Mouse (Mus musculus) MEL (cell line): ENCODE measurements around the gene Klhl12.

Source experiments
- CHD1 ChIP-seq: IDR thresholded peaks from 2 replicates; pipeline ENCODE4 v1.6.1; 2012; ENCODE audit warnings: low read depth, mild to moderate bottlenecking, inconsistent platforms, low read length, improper control_type of control experiment
- CHD2 ChIP-seq: IDR thresholded peaks from 2 replicates; pipeline ENCODE4 v1.6.1; 2011; ENCODE audit warnings: low read length, improper control_type of control experiment
- CTCF ChIP-seq, 3 experiments: IDR thresholded peaks in 2 of 3; conservative IDR thresholded peaks in 1 of 3; 2 replicates each; pipeline ENCODE4 v1.5.1; 2011 to 2012; ENCODE audit warnings: low read length in 3 of 3, low read depth in 2 of 3, mild to moderate bottlenecking in 2 of 3, improper control_type of control experiment in 1 of 3, inconsistent platforms in 1 of 3, mixed read lengths in 1 of 3, moderate library complexity in 1 of 3; ENCODE audit not compliant: control insufficient read depth in 1 of 3, insufficient read depth in 1 of 3, poor library complexity in 1 of 3, severe bottlenecking in 1 of 3
- ETS1 ChIP-seq: IDR thresholded peaks from 2 replicates; pipeline ENCODE4 v1.6.1; 2012; ENCODE audit warnings: low read depth, mild to moderate bottlenecking, inconsistent platforms, low read length, improper control_type of control experiment, moderate library complexity
- MAX ChIP-seq: IDR thresholded peaks from 2 replicates; pipeline ENCODE4 v1.6.1; 2011; ENCODE audit warnings: low read length, improper control_type of control experiment
- POLR2A ChIP-seq, 2 experiments: IDR thresholded peaks; 2 replicates each; pipeline ENCODE4 v1.6.1; 2011 to 2012; ENCODE audit warnings: low read length in 2 of 2, mild to moderate bottlenecking in 2 of 2, control low read depth in 1 of 2, improper control_type of control experiment in 1 of 2, low read depth in 1 of 2, moderate library complexity in 1 of 2; ENCODE audit not compliant: control insufficient read depth in 1 of 2, insufficient read depth in 1 of 2, poor library complexity in 1 of 2
- POLR2AphosphoS2 ChIP-seq: IDR thresholded peaks from 2 replicates; pipeline ENCODE4 v1.6.1; 2011; ENCODE audit warnings: low read length, improper control_type of control experiment
- UBTF ChIP-seq: IDR thresholded peaks from 2 replicates; pipeline ENCODE4 v1.6.1; 2012; ENCODE audit warnings: low read depth, mild to moderate bottlenecking, inconsistent platforms, low read length, improper control_type of control experiment, moderate library complexity, borderline replicate concordance; ENCODE audit not compliant: insufficient read depth
- USF1 ChIP-seq: IDR thresholded peaks from 2 replicates; pipeline ENCODE4 v1.6.1; 2014; ENCODE audit warnings: low read depth, mild to moderate bottlenecking, inconsistent platforms, low read length, improper control_type of control experiment, moderate library complexity
- ZNF384 ChIP-seq: IDR thresholded peaks from 2 replicates; pipeline ENCODE4 v1.6.1; 2012; ENCODE audit warnings: low read depth, mild to moderate bottlenecking, inconsistent platforms, low read length, improper control_type of control experiment

GRCm38 (mm10) chr1:134513312-134513860 lies 58.1 kb downstream of the Klhl12 start:
- TF ChIP-seq CTCF (IDR thresholded peaks at IDR 0.05 in 2 of 3, conservative IDR thresholded peaks at IDR 0.05 in 1 of 3; ENCODE audit: control insufficient read depth in 1 of 3, insufficient read depth in 1 of 3, low read depth in 2 of 3, low read length in 3 of 3, poor library complexity in 1 of 3, severe bottlenecking in 1 of 3) (no peak), ETS1 (no peak), MAX (no peak), POLR2AphosphoS2 (no peak), USF1 (no peak), ZNF384 (no peak), CHD2 (no peak), POLR2A (IDR thresholded peaks at IDR 0.05; ENCODE audit: control insufficient read depth in 1 of 2, insufficient read depth in 1 of 2, low read depth in 1 of 2, low read length in 2 of 2, poor library complexity in 1 of 2) (no peak), UBTF (no peak), CHD1 (no peak)
